Mouse (Mus musculus): ENCODE measurements around the gene Rpia.
"Not testable (repeated sequence)": the region's sequence is repeated elsewhere in the genome, so short reads cannot be mapped to it uniquely, and the experiment has no call there.

Gene Rpia

DNA sequence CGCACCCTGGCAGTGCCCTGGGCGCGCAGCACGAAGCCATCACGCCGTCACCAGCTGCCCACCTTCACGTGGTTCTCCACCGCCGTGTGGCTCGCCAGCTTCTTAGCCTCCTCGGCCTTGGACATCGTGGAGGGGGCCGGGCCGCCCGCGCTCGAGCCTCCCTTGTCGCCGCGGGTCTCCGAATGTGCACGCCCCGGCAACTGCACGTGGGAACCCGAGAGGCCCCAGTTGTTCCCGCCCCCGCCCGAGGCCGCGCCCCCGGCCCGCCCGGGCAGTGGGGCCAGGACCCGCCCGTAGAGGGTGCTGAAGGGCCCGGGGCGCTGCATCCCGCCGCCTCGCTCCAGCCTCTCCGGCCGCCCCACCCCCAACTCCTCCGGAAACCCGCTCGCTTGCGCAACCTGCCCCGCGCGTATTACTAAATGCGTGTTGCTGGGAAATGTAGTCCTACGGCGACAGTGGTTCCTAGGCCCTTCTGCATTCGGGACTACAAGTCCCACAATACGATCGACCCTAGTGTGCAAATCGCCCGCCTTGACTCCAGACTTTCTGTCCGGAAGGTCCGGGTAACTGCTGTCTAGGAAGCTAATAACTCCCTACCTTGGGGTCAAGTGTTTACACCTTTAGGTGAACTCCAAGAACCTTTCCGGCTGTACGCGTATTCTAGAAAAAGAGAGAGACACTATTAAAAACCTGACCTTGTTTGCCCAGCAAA is at the start of gene Rpia:
Gene Rpia, minus strand, starts transcription at position 409 of the 712 bp plus-strand sequence.
- DNase-seq (ENCODE audit: low read depth, low spot score) = peak; percentile 97

GRCm38 (mm10) chr6:70840281-70840680 is 48.2 kb upstream of the Rpia start:
- no peak for DNase-seq (ENCODE audit: low read depth, low spot score)

GRCm38 (mm10) chr6:70838532-70838931 is 46.5 kb upstream of the Rpia start:
- no peak for DNase-seq (ENCODE audit: low read depth, low spot score)

DNA sequence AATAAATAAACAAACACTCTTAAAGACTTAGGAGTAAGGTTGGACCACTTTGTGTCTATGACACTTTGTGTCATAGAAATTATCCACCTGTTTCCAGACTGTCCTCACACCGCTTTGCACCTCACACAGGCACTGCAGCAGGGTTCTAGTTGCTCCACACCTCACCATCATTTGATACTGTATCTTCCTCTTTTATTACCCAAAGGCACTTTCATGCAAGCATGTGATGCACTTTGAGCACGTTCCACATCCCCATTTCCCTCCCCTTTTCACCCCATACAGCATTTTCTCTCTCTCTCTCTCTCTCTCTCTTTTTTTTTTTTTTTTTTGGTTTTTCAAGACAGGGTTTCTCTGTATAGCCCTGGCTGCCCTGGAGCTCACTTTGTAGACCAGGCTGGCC is 45.3 kb upstream of the Rpia start:
- no peak for DNase-seq (ENCODE audit: low read depth, low spot score)

- DNase-seq (ENCODE audit: low read depth, low spot score) = no peak
These were observed 39.3 kb upstream of the Rpia start for GRCm38 (mm10) chr6:70831179-70831839.

GRCm38 (mm10) chr6:70830552-70830951 is 38.5 kb upstream of the Rpia start:
- DNase-seq (ENCODE audit: low read depth, low spot score) = no peak

DNA sequence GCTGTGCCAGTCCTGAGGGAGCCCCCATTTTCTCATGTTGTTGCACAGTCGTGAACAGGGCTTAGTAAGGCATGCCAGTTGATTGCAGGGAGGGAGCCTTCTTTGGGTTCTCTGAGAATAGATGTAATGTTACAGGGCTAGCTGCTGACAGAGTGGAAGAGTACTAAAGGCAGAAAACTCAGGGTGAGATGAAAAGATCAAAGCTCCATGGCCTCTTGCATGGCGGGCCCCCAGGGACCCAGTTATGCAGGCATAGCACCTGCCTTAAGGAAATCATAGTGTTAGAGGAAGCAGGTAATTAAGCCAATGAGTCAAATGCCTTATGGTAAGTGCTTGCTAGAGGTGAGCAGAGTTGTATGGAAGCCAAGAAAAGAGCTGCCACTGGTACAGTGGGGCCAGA is 37.4 kb upstream of the Rpia start:
- DNase-seq (ENCODE audit: low read depth, low spot score) = no peak

DNA sequence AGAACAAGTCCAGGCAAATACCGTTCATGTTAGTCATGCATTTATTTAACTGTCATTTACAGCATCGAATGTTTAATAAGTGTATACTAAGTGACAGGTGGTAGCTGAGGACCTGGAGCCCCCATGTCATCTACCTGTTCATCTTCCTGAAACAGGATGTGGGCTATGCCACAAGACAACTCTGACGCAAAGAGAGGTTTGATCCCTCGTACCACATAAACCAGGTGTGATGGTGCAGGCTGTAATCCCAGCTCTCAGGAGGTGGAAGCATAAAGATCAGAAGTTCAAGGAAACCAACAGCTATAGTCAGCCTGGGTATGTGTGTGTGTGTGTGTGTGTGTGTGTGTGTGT is 32.9 kb upstream of the Rpia start:
- no peak for DNase-seq (ENCODE audit: low read depth, low spot score)

DNA sequence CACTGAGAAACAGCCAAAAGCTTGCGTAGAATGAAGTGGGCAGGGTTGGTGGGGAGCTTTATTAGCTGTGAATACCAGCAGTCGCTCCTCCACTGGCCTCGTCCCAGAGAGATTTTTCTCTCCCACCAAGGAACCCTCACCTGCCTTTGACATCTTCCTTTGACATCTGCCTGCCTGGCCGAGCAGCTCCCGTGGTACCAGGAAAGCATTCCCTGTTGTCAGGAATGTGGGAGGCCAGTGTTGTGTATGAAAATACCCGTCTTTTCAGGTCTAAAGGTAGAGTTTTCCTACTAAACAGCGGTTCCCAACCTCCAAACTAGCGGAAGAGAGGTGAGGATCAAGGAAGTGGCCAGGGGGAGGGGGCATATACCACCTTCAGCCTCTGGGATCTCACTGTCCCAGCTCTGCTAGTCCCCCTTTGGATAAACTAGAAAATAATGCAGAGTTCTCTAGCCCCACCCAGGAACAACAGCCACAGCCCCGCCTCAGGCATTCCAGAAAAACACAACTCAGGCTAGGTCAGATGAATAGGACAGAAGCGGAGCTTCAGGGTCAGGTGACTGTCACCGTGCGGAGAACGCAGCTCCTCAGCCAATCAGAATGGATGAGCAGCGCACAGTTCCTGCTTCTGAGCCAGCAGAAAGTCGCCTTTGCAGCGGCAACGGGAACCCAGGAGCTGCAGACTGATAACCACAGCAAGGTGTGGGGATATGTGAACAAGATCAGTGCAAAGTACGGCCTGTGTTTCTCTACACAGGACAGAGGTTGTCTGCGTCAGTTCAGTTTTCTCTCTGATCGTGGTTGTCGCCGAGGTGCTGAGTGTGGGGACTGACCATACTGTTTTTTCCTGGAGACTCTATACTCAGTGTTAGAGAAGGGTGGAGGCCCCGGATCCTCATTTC is 32.3 kb upstream of the Rpia start:
- peak; percentile 76 for DNase-seq (ENCODE audit: low read depth, low spot score)

- DNase-seq (ENCODE audit: low read depth, low spot score) = not testable (repeated sequence)
These were observed 31.2 kb upstream of the Rpia start for GRCm38 (mm10) chr6:70823277-70823676.

GRCm38 (mm10) chr6:70822386-70822910 is 30.4 kb upstream of the Rpia start:
- DNase-seq (ENCODE audit: low read depth, low spot score) = no peak

DNA sequence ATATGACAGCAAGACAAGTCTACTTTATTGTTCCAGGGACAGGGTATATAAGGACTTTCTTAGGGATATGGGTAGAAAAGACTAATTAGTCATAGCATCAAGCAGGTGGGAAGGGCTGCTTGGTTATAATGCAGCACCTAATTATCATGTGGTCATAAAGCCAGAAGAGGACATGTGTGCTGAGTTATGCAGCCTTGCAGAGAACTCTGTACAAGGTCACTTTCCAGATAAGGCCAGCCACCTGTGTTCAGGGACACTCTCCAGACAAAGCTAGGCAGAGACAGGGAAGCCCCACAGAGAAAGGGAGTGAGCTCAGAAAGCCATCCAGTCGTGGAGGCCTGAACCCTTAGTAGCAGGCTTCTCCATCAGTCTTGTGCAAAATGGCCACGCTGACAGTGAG is 29.5 kb upstream of the Rpia start:
- no peak for DNase-seq (ENCODE audit: low read depth, low spot score)

GRCm38 (mm10) chr6:70815471-70815870 is 23.4 kb upstream of the Rpia start:
- no peak for DNase-seq (ENCODE audit: low read depth, low spot score)

- no peak for DNase-seq (ENCODE audit: low read depth, low spot score)
These were observed 22.6 kb upstream of the Rpia start for GRCm38 (mm10) chr6:70814629-70814950.

GRCm38 (mm10) chr6:70813921-70814628 is 22.0 kb upstream of the Rpia start:
- DNase-seq (ENCODE audit: low read depth, low spot score) = no peak

DNA sequence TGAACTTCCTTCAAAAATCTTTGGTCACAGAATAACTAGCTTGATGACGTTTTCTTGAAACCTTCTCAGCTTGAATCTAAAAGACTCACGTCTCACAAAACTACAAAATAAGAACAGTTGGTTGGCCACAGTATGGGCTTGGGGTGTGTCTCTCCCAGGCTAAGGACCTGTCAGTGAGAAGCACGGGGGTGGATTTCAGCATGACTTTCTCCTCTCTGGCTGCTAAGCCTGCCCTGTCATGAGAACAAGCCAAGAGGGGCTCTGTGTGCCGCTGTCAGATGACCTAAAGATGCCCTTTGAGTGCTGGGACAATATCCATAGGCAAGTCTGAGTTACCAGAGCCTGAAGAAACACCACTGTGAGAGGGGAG is 20.5 kb upstream of the Rpia start:
- no peak for DNase-seq (ENCODE audit: low read depth, low spot score)

DNA sequence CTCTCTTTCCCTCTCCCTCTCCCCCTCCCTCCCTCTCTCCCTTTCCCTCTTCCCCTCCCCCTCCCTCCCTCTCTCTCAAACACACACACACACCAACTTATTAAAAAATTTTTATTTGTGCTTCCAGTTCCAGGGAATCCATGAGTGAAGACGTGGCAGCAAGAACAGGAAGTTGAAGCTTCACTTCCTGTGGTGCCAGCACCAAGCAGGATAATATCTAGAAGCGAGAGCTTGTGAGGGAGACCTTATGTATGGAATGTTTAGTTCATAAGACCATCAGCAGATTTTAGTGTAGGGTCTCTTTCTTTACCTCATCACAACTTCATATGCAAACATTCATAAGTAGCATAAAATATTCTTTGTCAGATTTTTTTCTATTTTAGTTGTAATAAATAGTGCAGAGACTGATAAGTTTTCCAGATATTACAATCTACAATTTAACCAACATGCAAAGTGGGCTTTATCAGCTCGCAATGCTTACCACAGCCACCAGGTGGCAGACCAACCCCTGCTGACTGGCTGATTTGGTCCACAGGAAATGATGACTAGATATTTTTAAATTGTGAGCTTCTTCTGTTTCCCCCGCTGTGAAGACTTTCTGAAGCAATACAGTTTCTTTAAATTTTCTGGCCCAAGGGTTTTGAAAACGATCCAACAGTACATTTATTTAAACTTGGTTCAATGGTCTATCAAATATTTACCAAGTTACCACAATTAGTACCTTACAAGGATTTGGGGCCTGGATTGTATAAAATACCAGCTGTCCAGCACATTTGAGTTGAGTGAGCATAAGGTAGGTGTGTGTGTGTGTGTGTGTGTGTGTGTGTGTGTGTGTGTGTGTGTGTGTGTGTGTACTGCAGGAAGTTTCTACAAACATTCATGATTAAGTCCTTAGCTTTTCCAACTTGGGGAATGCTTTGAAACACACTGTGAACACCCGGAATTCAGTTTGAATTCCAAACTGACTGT is 19.8 kb upstream of the Rpia start:
- peak; percentile 70 for DNase-seq (ENCODE audit: low read depth, low spot score)

- DNase-seq (ENCODE audit: low read depth, low spot score) = no peak
These were observed 18.5 kb upstream of the Rpia start for GRCm38 (mm10) chr6:70810524-70810923.

GRCm38 (mm10) chr6:70806514-70806912 is 14.5 kb upstream of the Rpia start:
- DNase-seq (ENCODE audit: low read depth, low spot score) = no peak

GRCm38 (mm10) chr6:70805820-70806513 is 13.9 kb upstream of the Rpia start:
- peak; percentile 85 for DNase-seq (ENCODE audit: low read depth, low spot score)
